Mouse (Mus musculus) erythroid progenitor cell, adult 5-6 weeks (primary cell): ENCODE data around the gene Psmb3. TPM values are rescaled to one million over a fixed set of nuclear protein-coding genes. Genes with fewer than 3 reads are reported as not detected.

Source experiments
- ATAC-seq: replicated peaks from 2 replicates; pipeline ENCODE4 v1.8.0; 2016; ENCODE audit warnings: moderate number of reproducible peaks, mild to moderate bottlenecking, moderate TSS enrichment, inconsistent platforms; ENCODE audit not compliant: poor library complexity, low FRiP score, severe bottlenecking
- total RNA-seq, 2 experiments: library from RNA; stranded (forward) in 1 of 2; stranded (reverse) in 1 of 2; fragments of 150-400 nt in 1 of 2; fragments of 186-747, 209-891 nt in 1 of 2; gene quantifications; 2 replicates each; pipeline versions ENCODE4 v1.2.3 to v1.2.4; 2015 to 2017; ENCODE audit warnings: low replicate concordance in 2 of 2

Psmb3 gene
- total RNA-seq, 2 experiments from 2014 or later: 7.9 to 50.7 TPM

- no peak for ATAC-seq
Measured at GRCm38 (mm10) chr11:97743423-97743822, 40.2 kb downstream of the Psmb3 start.

- peak; percentile 48 for ATAC-seq
Measured at GRCm38 (mm10) chr11:97744063-97744717, 41.0 kb downstream of the Psmb3 start, which contains the start of gene Pip4k2b. TSS of gene Pip4k2b (minus strand) at chr11:97744704.

- peak; percentile 93 for ATAC-seq
Measured at GRCm38 (mm10) chr11:97744718-97745330, 41.6 kb downstream of the Psmb3 start.

GRCm38 (mm10) chr11:97745331-97745721, 42.1 kb downstream of the Psmb3 start:
- ATAC-seq: no peak

- no peak for ATAC-seq
Measured at GRCm38 (mm10) chr11:97747773-97748172, 44.6 kb downstream of the Psmb3 start.

GRCm38 (mm10) chr11:97748496-97748895, 45.3 kb downstream of the Psmb3 start:
- ATAC-seq: no peak

GRCm38 (mm10) chr11:97753277-97753676, 50.1 kb downstream of the Psmb3 start:
- no peak for ATAC-seq

- no peak for ATAC-seq
Measured at GRCm38 (mm10) chr11:97758125-97758524, 54.9 kb downstream of the Psmb3 start.

- ATAC-seq: no peak
Measured at GRCm38 (mm10) chr11:97758942-97759341, 55.7 kb downstream of the Psmb3 start.

GRCm38 (mm10) chr11:97761638-97762037, 58.4 kb downstream of the Psmb3 start:
- no peak for ATAC-seq

Other genes starting within 250 kb of the Psmb3 start
- gene 4933428G20Rik, start 203.1 kb upstream of the Psmb3 start, total RNA-seq (2015; ENCODE audit: low replicate concordance): not detected in 2 replicates
- gene 4933428G20Rik, start 203.1 kb upstream of the Psmb3 start, total RNA-seq (2017; ENCODE audit: low replicate concordance): not detected in 2 replicates
- gene Srcin1, start 127.2 kb upstream of the Psmb3 start, total RNA-seq (2015; ENCODE audit: low replicate concordance): not detected in 2 replicates
- gene Srcin1, start 127.2 kb upstream of the Psmb3 start, total RNA-seq (2017; ENCODE audit: low replicate concordance): not detected in 2 replicates
- 1.4 TPM in 1 of 2 replicates, not detected in the other for gene Epop, start 73.7 kb upstream of the Psmb3 start, total RNA-seq (2015; ENCODE audit: low replicate concordance)
- gene Epop, start 73.7 kb upstream of the Psmb3 start, total RNA-seq (2017; ENCODE audit: low replicate concordance): not detected in 2 replicates
- 2.1 and 9.7 TPM in 2 replicates for gene Mllt6, start 40.0 kb upstream of the Psmb3 start, total RNA-seq (2015; ENCODE audit: low replicate concordance)
- 1.3 and 3.9 TPM in 2 replicates for gene Mllt6, start 40.0 kb upstream of the Psmb3 start, total RNA-seq (2017; ENCODE audit: low replicate concordance)
- gene Cisd3, start 17.6 kb upstream of the Psmb3 start, total RNA-seq (2015; ENCODE audit: low replicate concordance): 6.3 TPM in 1 of 2 replicates, not detected in the other
- not detected in 2 replicates for gene Cisd3, start 17.6 kb upstream of the Psmb3 start, total RNA-seq (2017; ENCODE audit: low replicate concordance)
- gene Pcgf2, start 2.9 kb upstream of the Psmb3 start, total RNA-seq (2015; ENCODE audit: low replicate concordance): 5.9 TPM in 1 of 2 replicates, not detected in the other
- gene Pcgf2, start 2.9 kb upstream of the Psmb3 start, total RNA-seq (2017; ENCODE audit: low replicate concordance): 2.1 TPM in 1 of 2 replicates, not detected in the other
- 2.9 and 4.0 TPM in 2 replicates for gene Pip4k2b, start 41.3 kb downstream of the Psmb3 start, total RNA-seq (2015; ENCODE audit: low replicate concordance)
- 2.1 and 12.6 TPM in 2 replicates for gene Pip4k2b, start 41.3 kb downstream of the Psmb3 start, total RNA-seq (2017; ENCODE audit: low replicate concordance)
- 8.3 and 13.8 TPM in 2 replicates for gene Cwc25, start 63.2 kb downstream of the Psmb3 start, total RNA-seq (2015; ENCODE audit: low replicate concordance)
- gene Cwc25, start 63.2 kb downstream of the Psmb3 start, total RNA-seq (2017; ENCODE audit: low replicate concordance): 8.8 and 19.1 TPM in 2 replicates
- not detected in 2 replicates for gene 1700001P01Rik, start 72.5 kb downstream of the Psmb3 start, total RNA-seq (2015; ENCODE audit: low replicate concordance)
- not detected in 2 replicates for gene 1700001P01Rik, start 72.5 kb downstream of the Psmb3 start, total RNA-seq (2017; ENCODE audit: low replicate concordance)
- 324 and 337 TPM in 2 replicates for gene Rpl23, start 79.0 kb downstream of the Psmb3 start, total RNA-seq (2015; ENCODE audit: low replicate concordance)
- 331 and 402 TPM in 2 replicates for gene Rpl23, start 79.0 kb downstream of the Psmb3 start, total RNA-seq (2017; ENCODE audit: low replicate concordance)
- gene Lasp1, start 95.6 kb downstream of the Psmb3 start, total RNA-seq (2015; ENCODE audit: low replicate concordance): 28.9 and 33.5 TPM in 2 replicates
- 14.8 and 57.0 TPM in 2 replicates for gene Lasp1, start 95.6 kb downstream of the Psmb3 start, total RNA-seq (2017; ENCODE audit: low replicate concordance)
- gene B230217C12Rik, start 137.4 kb downstream of the Psmb3 start, total RNA-seq (2015; ENCODE audit: low replicate concordance): not detected in 2 replicates
- gene B230217C12Rik, start 137.4 kb downstream of the Psmb3 start, total RNA-seq (2017; ENCODE audit: low replicate concordance): not detected in 2 replicates
- gene Fbxo47, start 180.8 kb downstream of the Psmb3 start, total RNA-seq (2015; ENCODE audit: low replicate concordance): not detected in 2 replicates
- 0.61 and 0.64 TPM in 2 replicates for gene Fbxo47, start 180.8 kb downstream of the Psmb3 start, total RNA-seq (2017; ENCODE audit: low replicate concordance)